Mouse (Mus musculus) thymus, adult 2 months (tissue): ENCODE data around the gene Cyp2d40. TPM values are rescaled to one million over a fixed set of nuclear protein-coding genes. Genes with fewer than 3 reads are reported as not detected.
"Not testable (repeated sequence)": the region's sequence is repeated elsewhere in the genome, so short reads cannot be mapped to it uniquely, and the experiment has no call there.

Source experiments
- DNase-seq: peaks from one replicate; pipeline ENCODE4 v3.0.0; 2021
- H3K27ac ChIP-seq: fragments of 200-500 bp; 2 replicates; pipeline ENCODE4 v1.5.1; 2012; ENCODE audit warnings: low read length, control low read depth; ENCODE audit not compliant: control insufficient read depth, insufficient read depth
- H3K27me3 ChIP-seq: fragments of 200-500 bp; 2 replicates; pipeline ENCODE4 v1.6.1; 2012; ENCODE audit warnings: mild to moderate bottlenecking, low read length, moderate library complexity, mixed read lengths; ENCODE audit not compliant: control insufficient read depth, insufficient read depth
- H3K36me3 ChIP-seq: fragments of 200-500 bp; 2 replicates; pipeline ENCODE4 v1.6.1; 2012; ENCODE audit warnings: mild to moderate bottlenecking, low read length, moderate library complexity; ENCODE audit not compliant: control insufficient read depth, insufficient read depth
- H3K4me1 ChIP-seq: fragments of 200-500 bp; replicated peaks from 2 replicates; pipeline ENCODE4 v1.6.1; 2012; ENCODE audit warnings: low read length; ENCODE audit not compliant: control insufficient read depth, insufficient read depth
- H3K4me3 ChIP-seq: fragments of 200-500 bp; 2 replicates; pipeline ENCODE4 v1.5.1; 2012; ENCODE audit warnings: mild to moderate bottlenecking, low read length, control low read depth, moderate library complexity; ENCODE audit not compliant: control insufficient read depth, insufficient read depth
- CTCF ChIP-seq: fragments of 200-500 bp; IDR thresholded peaks from 2 replicates; pipeline ENCODE4 v1.5.1; 2012; ENCODE audit warnings: mild to moderate bottlenecking, control low read depth, low read length, moderate library complexity, borderline replicate concordance; ENCODE audit not compliant: control insufficient read depth, poor library complexity, insufficient read depth; ENCODE audit errors: extremely low read depth
- POLR2A ChIP-seq: fragments of 200-500 bp; IDR thresholded peaks from 2 replicates; pipeline ENCODE4 v1.6.1; 2012; ENCODE audit warnings: mild to moderate bottlenecking, low read length, control low read depth, moderate library complexity; ENCODE audit not compliant: control insufficient read depth, poor library complexity, insufficient read depth; ENCODE audit errors: extremely low read depth
- WGBS: fragments of 180-500 bp; shearing (Covaris S2); methylation state at CpG from one replicate; pipeline ENCODE4 v1.1.7; 2018; 5-methylcytosine and 5-hydroxymethylcytosine counted together
- polyA plus RNA-seq: library from polyadenylated mRNA; depleted of rRNA; stranded (reverse); fragments of >200 nt; gene quantifications from 2 replicates; pipeline ENCODE4 v1.2.3, GENCODE M21; 2012; rRNA removed

Gene Cyp2d40
- polyA plus RNA-seq, 1 experiment, result 0.19 TPM

- TF ChIP-seq POLR2A, result no peak
- no peak for TF ChIP-seq CTCF
- H3K36me3 ChIP-seq, result no peaks in the 10 kb centered on the region
Observed at GRCm38 (mm10) chr15:82764881-82765280, 898 bp upstream of the Cyp2d40 start.

DNA sequence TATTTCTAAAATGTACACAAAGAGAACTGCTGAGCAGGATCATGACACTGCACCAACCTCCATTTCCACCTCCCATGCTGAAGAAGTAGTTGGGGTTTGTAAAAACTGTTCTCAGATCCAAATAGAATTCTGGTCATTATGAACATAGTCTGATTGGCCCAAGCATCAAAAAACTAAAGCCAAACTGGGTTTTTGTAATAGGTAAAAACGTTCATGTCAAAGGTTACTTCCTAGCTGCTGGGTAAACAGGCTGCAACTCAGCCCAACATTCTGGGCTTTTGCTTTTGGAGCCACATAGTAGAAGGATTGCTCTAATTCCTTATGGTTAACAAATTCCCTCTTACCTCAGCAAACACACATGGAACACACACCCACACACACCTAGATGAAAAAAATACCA lies 15.8 kb downstream of the Cyp2d40 start:
- no peaks in the 10 kb centered on the region for H3K27me3 ChIP-seq
- no peaks in the 10 kb centered on the region for H3K4me1 ChIP-seq
- no peak overlapping the region for H3K27ac ChIP-seq
- no peaks in the 10 kb centered on the region for H3K36me3 ChIP-seq
- H3K4me3 ChIP-seq, result no peak overlapping the region
- TF ChIP-seq CTCF, result no peak
- TF ChIP-seq POLR2A, result no peak
- no peak for DNase-seq
- WGBS, result 62% methylated on average over 1 of the region's 1 CpGs

More at GRCm38 (mm10) chr15:82764881-82765280, 898 bp upstream of the Cyp2d40 start:
- DNase-seq, result no peak
- Histone ChIP-seq H3K4me1 (no peaks in the 10 kb centered on the region), H3K27me3 (no peaks in the 10 kb centered on the region), H3K27ac (no peak overlapping the region), H3K4me3 (no peak overlapping the region)
- WGBS, result 87% methylated on average over 6 of the region's 6 CpGs

DNA sequence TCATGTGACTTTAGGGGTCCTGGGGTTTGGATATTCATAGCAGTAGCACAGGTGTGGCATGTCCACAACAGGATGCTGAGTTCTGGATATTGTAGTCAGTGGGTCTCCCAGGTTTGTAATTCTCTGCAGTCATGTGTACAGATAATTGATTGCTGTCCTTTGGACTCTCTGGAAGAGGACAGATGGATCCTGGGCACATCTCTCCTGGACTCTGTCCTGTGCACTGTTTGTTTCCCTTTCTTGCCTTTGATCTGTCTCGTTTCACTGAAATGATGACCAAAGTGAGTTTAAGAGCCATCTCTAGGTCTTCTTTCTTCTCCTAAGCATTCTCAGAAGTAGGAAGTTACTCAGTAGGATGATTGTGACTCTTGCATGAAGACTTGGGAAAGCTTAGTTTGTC lies 16.5 kb downstream of the Cyp2d40 start:
- 47% methylated on average over 1 of the region's 1 CpGs for WGBS
- no peak for DNase-seq
- TF ChIP-seq POLR2A (no peak), CTCF (no peak)
- Histone ChIP-seq H3K27me3 (no peaks in the 10 kb centered on the region), H3K4me3 (no peak overlapping the region), H3K36me3 (no peaks in the 10 kb centered on the region), H3K27ac (no peak overlapping the region), H3K4me1 (no peaks in the 10 kb centered on the region)

DNA sequence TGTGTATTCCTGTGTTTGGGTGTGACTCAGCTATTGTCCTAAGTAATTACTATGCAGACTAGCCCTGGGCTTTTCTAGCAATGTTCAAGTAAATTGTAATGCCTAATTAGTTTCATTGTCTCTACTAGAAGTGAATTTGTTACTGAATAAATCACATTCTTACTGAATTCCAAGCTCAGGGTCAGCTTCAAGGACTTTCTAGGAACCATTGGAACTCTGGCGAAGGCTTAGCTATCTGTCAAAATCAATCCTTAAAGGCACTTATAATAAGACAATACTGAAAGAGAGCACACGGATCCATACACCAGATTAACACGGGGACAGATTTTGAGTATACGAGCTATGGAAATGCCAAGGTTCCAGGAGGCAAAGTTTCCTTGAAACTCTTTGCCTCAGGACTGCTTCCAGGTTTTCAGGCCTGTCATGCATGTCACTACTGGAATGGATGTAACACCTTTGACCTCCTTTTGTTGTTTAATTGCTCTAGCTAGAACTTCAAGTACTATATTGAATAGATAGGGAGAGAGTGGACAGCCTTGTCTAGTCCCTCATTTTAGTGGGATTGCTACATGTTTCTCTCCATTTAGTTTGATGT lies 30.6 kb downstream of the Cyp2d40 start:
- not testable (repeated sequence) for H3K27me3 ChIP-seq, H3K4me3 ChIP-seq, H3K27ac ChIP-seq, H3K36me3 ChIP-seq, H3K4me1 ChIP-seq, DNase-seq
- WGBS, result 97% methylated on average over 4 of the region's 4 CpGs

Other genes with a start within 250 kb of the Cyp2d40 start
- gene Cyp2d12, start 209.1 kb downstream of the Cyp2d40 start, polyA plus RNA-seq, result 0.27 and 0.39 TPM in 2 replicates
- 0.17 and 0.46 TPM in 2 replicates for gene Cyp2d34, start 143.2 kb downstream of the Cyp2d40 start, polyA plus RNA-seq
- 0.57 and 3.7 TPM in 2 replicates for gene Cyp2d26, start 30.1 kb upstream of the Cyp2d40 start, polyA plus RNA-seq
- 48.7 and 69.3 TPM in 2 replicates for gene Tcf20, start 223.7 kb upstream of the Cyp2d40 start, polyA plus RNA-seq